Mouse (Mus musculus): ENCODE data around the gene Cux2. TPM values are rescaled to one million over a fixed set of nuclear protein-coding genes. Genes with fewer than 3 reads are reported as not detected.

The Cux2 gene
- polyA plus RNA-seq, 1 experiment from 2014 or later: 17.4 TPM

DNA sequence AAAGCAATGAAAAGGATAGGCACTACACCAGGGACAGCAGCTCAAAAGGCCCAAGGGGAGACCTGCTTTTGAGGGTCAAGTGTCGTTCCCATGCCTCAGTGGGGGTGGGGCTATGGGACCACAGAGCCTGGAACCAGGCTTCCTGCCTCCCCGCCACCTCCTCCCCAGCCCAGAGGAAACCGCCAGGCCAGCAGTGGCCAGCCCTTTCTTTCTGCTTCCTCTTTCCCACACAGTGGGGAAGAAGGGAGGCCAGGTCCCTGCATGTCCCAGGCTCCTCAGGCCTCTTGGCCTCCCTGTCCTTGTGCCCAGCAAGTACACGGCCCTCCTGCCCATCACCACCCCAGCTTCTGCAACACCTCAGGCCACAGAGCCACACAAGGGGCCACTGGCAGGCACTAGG, 225.8 kb downstream of the Cux2 start:
- Histone ChIP-seq H3K4me2 (replicated peaks; ENCODE audit: low read depth, low read length) (no peak overlapping the region), H3K27ac (ENCODE audit: low read depth, low read length) (no peak overlapping the region), H3K27me3 (ENCODE audit: control insufficient read depth, insufficient read depth, low read length) (peaks cover 4% of the 10 kb centered on the region; the same call in 1 of the 2 replicates), H3K4me1 (replicated peaks; ENCODE audit: control insufficient read depth, insufficient read depth, low read length) (0 out of 2 replicates have a peak, but pooled peaks cover 10% of the 10 kb centered on the region), H3K4me3 (ENCODE audit: low read depth, low read length) (no peak overlapping the region), H3K36me3 (ENCODE audit: control insufficient read depth, insufficient read depth, low read length) (0 out of 2 replicates have a peak, but pooled peaks cover 3% of the 10 kb centered on the region), H3K9me3 (ENCODE audit: control insufficient read depth, low read length) (no peaks in the 10 kb centered on the region), H3K9ac (ENCODE audit: low read depth, low read length) (no peak overlapping the region)
- ATAC-seq (ENCODE audit: low FRiP score) (no peak), DNase-seq (ENCODE audit: low spot score) (no peak)
- WGBS: 55% methylated on average over 4 of the region's 4 CpGs

DNA sequence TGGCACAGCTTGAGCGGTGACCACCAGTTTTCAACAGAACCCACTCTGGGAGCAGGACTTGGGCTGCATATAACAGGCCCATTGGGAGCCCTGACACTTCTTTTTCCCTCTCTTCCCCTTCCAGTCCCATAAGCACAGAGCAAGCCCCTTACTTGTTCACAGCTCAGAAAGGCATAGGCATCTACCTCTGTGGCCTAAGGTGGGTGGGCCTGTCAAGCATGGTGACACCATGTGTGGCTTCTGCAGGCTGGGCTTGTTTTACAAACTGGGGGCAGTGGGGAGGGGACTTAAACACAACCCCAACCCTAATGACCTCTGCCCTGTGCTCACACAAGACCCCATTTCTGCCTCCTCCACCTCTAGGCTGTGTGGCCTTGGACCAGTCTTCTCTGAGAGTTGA, 226.2 kb downstream of the Cux2 start:
- H3K36me3 ChIP-seq (ENCODE audit: control insufficient read depth, insufficient read depth, low read length): 0 out of 2 replicates have a peak, but pooled peaks cover 3% of the 10 kb centered on the region
- no peak overlapping the region for H3K9ac ChIP-seq (ENCODE audit: low read depth, low read length)
- H3K27me3 ChIP-seq (ENCODE audit: control insufficient read depth, insufficient read depth, low read length): peaks cover 3% of the 10 kb centered on the region; the same call in 1 of the 2 replicates
- H3K27ac ChIP-seq (ENCODE audit: low read depth, low read length): no peak overlapping the region
- H3K9me3 ChIP-seq (ENCODE audit: control insufficient read depth, low read length): no peaks in the 10 kb centered on the region
- 0 out of 2 replicates have a peak, but pooled peaks cover 7% of the 10 kb centered on the region for H3K4me1 ChIP-seq (replicated peaks; ENCODE audit: control insufficient read depth, insufficient read depth, low read length)
- DNase-seq (ENCODE audit: low spot score) (no peak), ATAC-seq (ENCODE audit: low FRiP score) (no peak)
- WGBS: 90% methylated on average over 1 of the region's 1 CpGs
- no peak overlapping the region for H3K4me3 ChIP-seq (ENCODE audit: low read depth, low read length)
- H3K4me2 ChIP-seq (replicated peaks; ENCODE audit: low read depth, low read length): no peak overlapping the region

DNA sequence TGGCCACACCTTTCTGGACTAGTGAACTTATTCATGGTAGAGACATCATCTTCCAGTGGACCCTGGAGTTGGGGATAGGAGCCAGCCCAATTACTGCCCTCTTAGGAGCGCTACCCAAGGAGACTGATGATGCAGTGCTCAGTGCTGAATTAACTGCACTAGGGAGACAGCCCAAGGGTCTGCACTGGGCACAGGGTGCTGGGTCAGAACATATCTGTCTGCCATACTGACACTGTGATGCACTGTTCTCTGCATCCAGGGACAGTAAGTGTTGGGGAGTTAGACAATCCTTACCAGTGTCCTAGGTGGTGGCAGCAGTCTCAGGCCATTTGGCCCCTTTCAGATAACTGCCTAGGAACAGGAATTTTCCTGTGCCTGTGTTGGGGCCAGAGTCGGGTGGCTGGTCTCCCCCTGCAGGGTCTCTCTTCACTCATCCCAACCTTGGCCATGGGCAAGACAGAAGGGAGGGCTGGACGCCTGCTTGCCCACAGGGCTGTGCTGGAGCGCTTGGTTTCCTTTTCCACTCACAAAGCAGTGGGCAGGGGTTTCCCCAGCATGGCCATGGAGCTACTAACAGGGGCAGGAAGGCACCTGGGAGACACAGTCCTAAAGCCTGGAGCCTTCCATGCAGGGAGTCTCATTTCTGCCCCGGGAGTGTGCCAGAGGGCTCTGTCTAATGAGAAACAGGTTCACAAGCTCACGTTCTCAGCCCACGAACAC, 227.0 kb downstream of the Cux2 start:
- Histone ChIP-seq H3K27me3 (ENCODE audit: control insufficient read depth, insufficient read depth, low read length) (no peaks in the 10 kb centered on the region), H3K9ac (ENCODE audit: low read depth, low read length) (no peak overlapping the region), H3K36me3 (ENCODE audit: control insufficient read depth, insufficient read depth, low read length) (0 out of 2 replicates have a peak, but pooled peaks cover 3% of the 10 kb centered on the region), H3K4me3 (ENCODE audit: low read depth, low read length) (no peak overlapping the region), H3K9me3 (ENCODE audit: control insufficient read depth, low read length) (no peaks in the 10 kb centered on the region), H3K4me2 (replicated peaks; ENCODE audit: low read depth, low read length) (no peak overlapping the region), H3K4me1 (replicated peaks; ENCODE audit: control insufficient read depth, insufficient read depth, low read length) (0 out of 2 replicates have a peak, but pooled peaks cover 2% of the 10 kb centered on the region), H3K27ac (ENCODE audit: low read depth, low read length) (no peak overlapping the region)
- DNase-seq (ENCODE audit: low spot score): no peak
- no peak for ATAC-seq (ENCODE audit: low FRiP score)
- 81% methylated on average over 7 of the region's 7 CpGs for WGBS

- peaks cover 11% of the 10 kb centered on the region for H3K36me3 ChIP-seq (ENCODE audit: control insufficient read depth, insufficient read depth, low read length)
- no peak for ATAC-seq (ENCODE audit: low FRiP score)
Observed at GRCm38 (mm10) chr5:121821552-121821951, 228.3 kb downstream of the Cux2 start.

DNA sequence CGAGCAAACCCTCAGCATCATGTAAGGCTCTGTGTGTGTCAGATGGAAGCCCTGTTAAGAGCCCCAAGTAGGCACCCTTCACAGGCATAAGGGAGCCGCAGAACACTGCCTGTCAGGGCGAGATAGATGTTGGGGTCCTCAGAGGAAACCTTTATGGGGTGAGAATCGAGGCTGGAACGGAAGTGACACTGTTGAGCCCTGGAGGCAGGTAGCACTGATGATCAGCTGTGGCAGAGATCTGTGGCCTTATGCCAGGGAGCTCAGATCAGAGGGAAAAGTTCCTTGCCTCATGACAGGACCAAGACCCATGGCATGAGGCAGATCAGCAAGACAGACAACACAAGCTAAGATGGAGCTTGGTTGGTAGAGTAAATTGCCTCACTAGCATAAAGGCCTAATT, 228.8 kb downstream of the Cux2 start:
- H3K27me3 ChIP-seq (ENCODE audit: control insufficient read depth, insufficient read depth, low read length): no peaks in the 10 kb centered on the region
- peaks cover 12% of the 10 kb centered on the region for H3K36me3 ChIP-seq (ENCODE audit: control insufficient read depth, insufficient read depth, low read length)
- no peak overlapping the region for H3K27ac ChIP-seq (ENCODE audit: low read depth, low read length)
- H3K9ac ChIP-seq (ENCODE audit: low read depth, low read length): no peak overlapping the region
- WGBS: 86% methylated on average over 5 of the region's 5 CpGs
- ATAC-seq (ENCODE audit: low FRiP score) (no peak), DNase-seq (ENCODE audit: low spot score) (no peak)
- H3K4me2 ChIP-seq (replicated peaks; ENCODE audit: low read depth, low read length): no peak overlapping the region
- H3K4me1 ChIP-seq (replicated peaks; ENCODE audit: control insufficient read depth, insufficient read depth, low read length): 0 out of 2 replicates have a peak, but pooled peaks cover 2% of the 10 kb centered on the region
- no peak overlapping the region for H3K4me3 ChIP-seq (ENCODE audit: low read depth, low read length)
- H3K9me3 ChIP-seq (ENCODE audit: control insufficient read depth, low read length): no peaks in the 10 kb centered on the region

More at GRCm38 (mm10) chr5:121821552-121821951, 228.3 kb downstream of the Cux2 start:
- H3K4me2 ChIP-seq (replicated peaks; ENCODE audit: low read depth, low read length): no peak overlapping the region
- H3K4me1 ChIP-seq (replicated peaks; ENCODE audit: control insufficient read depth, insufficient read depth, low read length): 0 out of 2 replicates have a peak, but pooled peaks cover 2% of the 10 kb centered on the region
- no peak overlapping the region for H3K4me3 ChIP-seq (ENCODE audit: low read depth, low read length)
- H3K27me3 ChIP-seq (ENCODE audit: control insufficient read depth, insufficient read depth, low read length): no peaks in the 10 kb centered on the region
- no peaks in the 10 kb centered on the region for H3K9me3 ChIP-seq (ENCODE audit: control insufficient read depth, low read length)
- 72% methylated on average over 5 of the region's 5 CpGs for WGBS
- no peak for DNase-seq (ENCODE audit: low spot score)
- no peak overlapping the region for H3K27ac ChIP-seq (ENCODE audit: low read depth, low read length)
- H3K9ac ChIP-seq (ENCODE audit: low read depth, low read length): no peak overlapping the region

- no peak for DNase-seq (ENCODE audit: low spot score)
- H3K4me2 ChIP-seq (replicated peaks; ENCODE audit: low read depth, low read length): no peak overlapping the region
- no peak overlapping the region for H3K4me3 ChIP-seq (ENCODE audit: low read depth, low read length)
- WGBS: 88% methylated on average over 3 of the region's 3 CpGs
- 0 out of 2 replicates have a peak, but pooled peaks cover 2% of the 10 kb centered on the region for H3K4me1 ChIP-seq (replicated peaks; ENCODE audit: control insufficient read depth, insufficient read depth, low read length)
- no peak overlapping the region for H3K27ac ChIP-seq (ENCODE audit: low read depth, low read length)
- H3K9me3 ChIP-seq (ENCODE audit: control insufficient read depth, low read length): no peaks in the 10 kb centered on the region
- H3K27me3 ChIP-seq (ENCODE audit: control insufficient read depth, insufficient read depth, low read length): no peaks in the 10 kb centered on the region
- H3K36me3 ChIP-seq (ENCODE audit: control insufficient read depth, insufficient read depth, low read length): peaks cover 12% of the 10 kb centered on the region
- ATAC-seq (ENCODE audit: low FRiP score): no peak
- H3K9ac ChIP-seq (ENCODE audit: low read depth, low read length): no peak overlapping the region
Observed at GRCm38 (mm10) chr5:121820657-121821056, 229.2 kb downstream of the Cux2 start.

- Histone ChIP-seq H3K4me3 (ENCODE audit: low read depth, low read length) (no peak overlapping the region), H3K9me3 (ENCODE audit: control insufficient read depth, low read length) (no peaks in the 10 kb centered on the region), H3K9ac (ENCODE audit: low read depth, low read length) (no peak overlapping the region), H3K4me2 (replicated peaks; ENCODE audit: low read depth, low read length) (no peak overlapping the region), H3K36me3 (ENCODE audit: control insufficient read depth, insufficient read depth, low read length) (peaks cover 12% of the 10 kb centered on the region), H3K4me1 (replicated peaks; ENCODE audit: control insufficient read depth, insufficient read depth, low read length) (0 out of 2 replicates have a peak, but pooled peaks cover 2% of the 10 kb centered on the region), H3K27ac (ENCODE audit: low read depth, low read length) (no peak overlapping the region), H3K27me3 (ENCODE audit: control insufficient read depth, insufficient read depth, low read length) (no peaks in the 10 kb centered on the region)
- DNase-seq (ENCODE audit: low spot score) (no peak), ATAC-seq (ENCODE audit: low FRiP score) (no peak)
- WGBS: 90% methylated on average over 2 of the region's 2 CpGs
Observed at GRCm38 (mm10) chr5:121820161-121820560, 229.7 kb downstream of the Cux2 start.

DNA sequence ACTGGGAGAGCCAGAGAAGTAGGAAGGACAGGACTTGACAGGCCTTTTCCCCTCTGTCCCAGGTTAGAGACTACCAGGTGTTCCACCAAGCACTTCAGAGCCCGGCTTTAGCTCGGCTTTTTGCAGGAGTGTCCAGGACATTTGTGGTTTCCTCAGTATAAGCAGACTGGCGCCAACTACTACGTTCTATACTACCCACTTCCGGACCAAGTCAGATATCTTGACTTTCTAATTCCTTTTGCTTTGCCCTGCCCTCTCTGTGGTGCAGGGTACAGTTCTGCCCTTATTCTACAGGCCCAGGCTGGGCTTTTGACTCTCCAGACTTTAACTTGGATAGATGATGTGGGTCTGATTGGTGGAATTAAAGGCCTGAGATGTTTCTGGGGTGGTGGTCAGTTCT, 230.3 kb downstream of the Cux2 start:
- ATAC-seq (ENCODE audit: low FRiP score) (no peak), DNase-seq (ENCODE audit: low spot score) (no peak)
- 91% methylated on average over 5 of the region's 5 CpGs for WGBS
- Histone ChIP-seq H3K9ac (ENCODE audit: low read depth, low read length) (no peak overlapping the region), H3K4me2 (replicated peaks; ENCODE audit: low read depth, low read length) (no peak overlapping the region), H3K4me3 (ENCODE audit: low read depth, low read length) (no peak overlapping the region), H3K36me3 (ENCODE audit: control insufficient read depth, insufficient read depth, low read length) (peaks cover 12% of the 10 kb centered on the region), H3K27ac (ENCODE audit: low read depth, low read length) (no peak overlapping the region), H3K4me1 (replicated peaks; ENCODE audit: control insufficient read depth, insufficient read depth, low read length) (0 out of 2 replicates have a peak, but pooled peaks cover 2% of the 10 kb centered on the region), H3K27me3 (ENCODE audit: control insufficient read depth, insufficient read depth, low read length) (no peaks in the 10 kb centered on the region), H3K9me3 (ENCODE audit: control insufficient read depth, low read length) (no peaks in the 10 kb centered on the region)

- Histone ChIP-seq H3K4me1 (replicated peaks; ENCODE audit: control insufficient read depth, insufficient read depth, low read length) (no peaks in the 10 kb centered on the region), H3K36me3 (ENCODE audit: control insufficient read depth, insufficient read depth, low read length) (peaks cover 11% of the 10 kb centered on the region), H3K27me3 (ENCODE audit: control insufficient read depth, insufficient read depth, low read length) (no peaks in the 10 kb centered on the region), H3K27ac (ENCODE audit: low read depth, low read length) (no peak overlapping the region), H3K9ac (ENCODE audit: low read depth, low read length) (no peak overlapping the region), H3K9me3 (ENCODE audit: control insufficient read depth, low read length) (no peaks in the 10 kb centered on the region), H3K4me2 (replicated peaks; ENCODE audit: low read depth, low read length) (no peak overlapping the region), H3K4me3 (ENCODE audit: low read depth, low read length) (no peak overlapping the region)
- DNase-seq (ENCODE audit: low spot score): no peak
- 92% methylated on average over 4 of the region's 4 CpGs for WGBS
- ATAC-seq (ENCODE audit: low FRiP score): no peak
Observed at GRCm38 (mm10) chr5:121818862-121819261, 231.0 kb downstream of the Cux2 start.

All from hindbrain, embryonic 11.5 days (tissue).